Mouse (Mus musculus): Measurements from ENCODE around the gene Rd3l. TPM values are rescaled to one million over a fixed set of nuclear protein-coding genes. Genes with fewer than 3 reads are reported as not detected.

The Rd3l gene
- under 1 TPM in 1 of 2 experiments, not detected in 1; 0.84 TPM for total RNA-seq (2021)

DNA sequence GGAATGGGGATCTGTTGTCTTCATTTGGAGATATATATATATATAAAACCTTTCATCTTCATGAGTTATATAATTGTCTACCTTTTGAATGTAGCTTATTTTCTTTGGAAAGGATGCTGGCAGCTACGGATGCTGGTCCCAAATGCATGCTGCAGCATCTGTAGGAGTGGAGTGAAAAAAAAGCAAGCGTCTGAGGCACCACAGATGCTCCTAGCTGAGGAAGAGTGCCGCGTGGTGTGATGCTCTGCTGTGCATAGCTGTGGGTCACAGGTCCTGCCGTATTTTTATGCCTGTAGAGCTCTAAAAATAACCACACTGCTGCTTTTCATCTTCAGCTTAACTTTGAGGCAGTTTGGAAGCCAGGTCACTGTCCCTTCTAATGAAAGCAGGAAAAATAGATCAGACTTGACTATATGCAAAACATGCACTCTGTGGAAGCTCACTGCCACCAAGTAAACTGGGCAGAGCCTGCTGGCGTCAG, at the start of gene Rd3l:
TSS of gene Rd3l (minus strand) at position 431 of the 481 bp plus-strand sequence.
- intact Hi-C loops (cut with DNase I), result no loop called here
- no peak for DNase-seq (ENCODE audit: low spot score)

DNA sequence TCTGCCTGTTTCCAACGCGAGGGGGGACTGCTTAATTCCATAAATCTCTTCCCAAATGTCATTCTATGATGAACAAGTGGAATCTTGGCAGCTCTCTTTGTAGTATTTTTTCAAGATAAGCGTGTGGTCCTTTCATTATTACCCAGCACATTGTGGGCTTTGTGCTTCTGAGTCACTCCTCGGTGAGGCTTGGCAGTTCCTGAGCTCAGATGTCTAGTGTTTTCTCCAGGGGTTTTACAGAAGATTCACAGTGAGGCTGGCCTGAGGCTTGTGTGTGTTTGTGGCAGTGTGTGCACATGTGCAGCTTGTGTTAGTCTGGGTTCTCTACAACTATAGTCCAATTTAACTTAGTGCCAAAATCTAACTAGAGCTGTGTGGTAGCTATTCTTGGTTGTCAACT, 46.3 kb upstream of the Rd3l start:
- DNase-seq (ENCODE audit: low spot score), result no peak
- intact Hi-C loops (cut with DNase I), result no loop called here

DNA sequence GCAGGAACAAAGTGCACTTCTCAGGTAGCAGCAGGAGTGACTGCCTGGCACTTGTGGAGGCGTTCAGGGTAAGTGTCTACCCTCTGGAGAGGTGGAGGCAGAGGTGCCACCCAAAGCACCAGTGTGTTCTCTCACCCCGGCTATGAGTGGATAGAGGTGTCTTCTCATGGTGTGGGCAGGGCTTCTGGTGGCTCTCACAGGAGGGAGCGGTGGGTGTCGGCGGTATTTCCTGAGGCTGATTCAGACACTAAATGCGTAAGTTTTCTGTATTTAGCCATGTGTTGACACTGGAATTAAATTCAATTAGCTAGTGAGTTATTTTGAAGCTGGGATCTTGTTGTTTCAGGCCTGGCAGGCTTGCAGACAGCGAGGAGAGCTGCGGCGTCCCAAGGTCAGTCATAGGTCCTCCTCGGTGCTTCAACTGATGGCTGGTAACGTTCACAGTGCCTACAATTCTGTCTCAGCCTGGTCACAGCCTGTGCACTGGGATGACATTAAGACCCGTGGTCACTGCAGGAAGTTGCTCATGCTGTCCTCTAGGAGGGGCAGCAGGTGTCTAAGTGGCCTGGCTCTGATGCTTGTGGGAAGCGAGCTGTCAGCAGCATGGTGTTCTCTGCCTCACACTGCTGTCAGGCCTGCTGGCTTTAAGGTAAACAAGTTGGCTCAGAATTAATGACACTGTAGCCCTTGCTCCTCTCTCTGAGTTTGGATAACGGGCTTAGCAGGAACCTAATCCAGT, 45.0 kb upstream of the Rd3l start:
- DNase-seq (ENCODE audit: low spot score), result no peak
- intact Hi-C loops (cut with DNase I), result no loop called here

DNA sequence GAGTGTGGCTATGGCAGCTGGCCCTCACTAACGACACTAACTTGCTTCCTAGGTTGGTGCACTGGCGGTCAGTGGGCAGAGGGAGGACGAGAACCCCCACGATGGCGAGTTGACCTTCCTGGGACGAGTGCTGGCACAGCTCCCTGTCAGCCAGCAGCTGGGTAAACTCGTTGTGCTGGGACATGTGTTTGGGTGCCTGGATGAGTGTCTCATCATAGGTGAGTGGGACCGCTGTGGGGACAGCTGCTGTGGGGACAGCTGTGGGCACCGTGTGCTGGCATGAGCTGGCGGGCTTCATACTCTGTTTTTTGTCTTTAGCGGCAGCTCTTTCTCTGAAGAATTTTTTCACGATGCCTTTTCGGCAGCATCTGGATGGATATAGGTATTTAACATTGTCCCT, 44.3 kb upstream of the Rd3l start:
- intact Hi-C loops (cut with DNase I), result no loop called here
- DNase-seq (ENCODE audit: low spot score), result no peak

DNA sequence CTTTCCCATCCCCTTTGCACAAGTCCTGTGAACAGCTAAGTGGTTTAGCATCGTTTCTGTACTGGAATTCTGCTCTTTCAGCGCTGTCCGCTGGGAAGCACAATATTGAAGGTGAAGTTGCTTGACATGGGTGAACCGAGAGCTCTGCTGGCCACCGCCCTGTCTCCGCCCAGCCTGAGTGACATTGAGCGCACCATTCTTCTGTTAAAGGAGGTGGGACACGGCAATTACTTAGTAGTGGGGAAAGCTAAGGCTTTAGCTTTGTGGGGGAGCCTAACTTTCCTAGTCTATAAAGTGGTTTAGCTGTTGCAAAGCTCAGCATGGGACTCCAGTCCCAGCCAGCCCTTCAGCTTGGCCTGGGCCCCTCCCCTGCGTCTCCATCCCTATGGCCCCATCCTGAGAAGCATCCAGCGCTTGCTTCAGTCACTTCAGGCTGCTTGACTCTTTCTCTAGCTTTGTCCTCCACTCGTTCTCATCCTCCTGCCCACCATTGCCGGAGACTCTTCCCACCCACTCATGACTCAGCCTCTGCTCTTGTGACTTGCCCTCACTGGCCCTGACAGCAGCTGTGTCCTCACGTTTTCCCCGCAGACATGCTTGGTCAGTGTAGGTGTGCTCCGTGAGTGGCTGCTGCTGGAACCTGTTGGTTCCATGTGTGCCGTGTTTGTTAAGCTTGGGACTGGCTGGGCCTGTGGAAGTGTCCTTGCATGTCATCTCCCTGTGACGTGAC, 43.6 kb upstream of the Rd3l start:
- no peak for DNase-seq (ENCODE audit: low spot score)
- intact Hi-C loops (cut with DNase I), result no loop called here

DNA sequence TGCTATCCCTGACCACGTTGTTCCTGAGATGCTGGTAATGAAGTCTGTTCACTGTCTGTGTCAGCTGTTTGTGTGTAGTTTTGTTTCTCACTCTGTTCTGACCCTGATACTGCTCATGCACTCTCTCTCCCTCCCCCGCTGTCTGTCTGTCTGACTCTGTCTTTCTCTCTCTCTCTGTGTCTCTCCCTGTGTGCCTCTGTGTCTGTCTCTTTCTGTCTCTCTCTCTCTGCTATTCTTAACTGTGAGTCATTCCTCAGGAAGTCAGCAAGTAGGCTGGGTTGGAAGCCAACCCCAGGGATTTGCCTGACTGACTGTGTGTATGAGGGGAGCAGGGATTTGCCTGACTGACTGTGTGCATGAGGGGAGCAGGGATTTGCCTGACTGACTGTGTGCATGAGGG, 42.2 kb upstream of the Rd3l start:
- no peak for DNase-seq (ENCODE audit: low spot score)
- intact Hi-C loops (cut with DNase I), result no loop called here

DNA sequence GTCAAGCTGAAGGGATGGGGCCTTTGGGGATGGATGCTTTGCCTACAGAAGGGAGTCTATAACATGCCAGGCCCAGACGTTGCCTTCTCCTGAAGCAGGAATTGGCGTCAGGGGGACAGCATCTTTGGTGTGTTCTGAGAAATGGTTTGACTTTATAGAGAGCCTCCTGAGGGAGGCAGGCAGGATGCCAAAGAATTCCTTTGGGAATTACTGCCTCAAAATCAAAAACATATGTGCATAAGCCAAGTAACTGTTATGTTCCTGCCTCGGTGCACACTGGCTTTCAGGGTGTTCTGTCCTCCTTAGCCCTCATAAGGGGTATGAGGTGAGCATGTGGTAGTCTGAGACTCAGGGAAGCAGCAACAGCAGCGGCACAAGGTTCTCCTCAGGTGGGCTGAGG, 35.2 kb upstream of the Rd3l start:
- DNase-seq (ENCODE audit: low spot score), result no peak
- intact Hi-C loops (cut with DNase I), result no loop called here

DNA sequence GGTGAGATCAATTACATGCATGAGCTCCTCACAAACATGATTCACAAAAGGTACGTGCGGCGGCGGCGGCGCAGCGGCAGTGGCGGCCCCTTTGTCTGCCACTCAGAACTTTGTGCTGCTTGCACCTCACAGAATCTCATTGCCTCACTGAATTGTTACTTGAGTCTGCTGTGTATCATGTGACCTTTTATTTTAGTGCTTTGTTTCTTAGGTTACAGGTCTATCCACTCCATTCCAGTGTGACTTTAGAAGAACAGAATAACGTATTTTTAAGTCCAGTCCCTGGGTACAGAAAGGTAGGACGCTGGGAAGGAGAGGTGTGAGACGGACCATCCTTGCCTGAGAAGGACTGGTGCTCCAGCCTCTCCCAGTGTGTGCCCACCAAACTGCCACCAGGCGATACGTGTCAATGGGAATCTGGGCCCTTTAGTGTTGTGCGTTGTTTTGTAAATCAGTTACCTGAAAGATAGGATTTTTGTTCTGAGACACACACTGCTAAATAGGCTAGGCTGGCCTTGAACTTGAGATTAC, 32.2 kb upstream of the Rd3l start:
- intact Hi-C loops (cut with DNase I), result no loop called here
- no peak for DNase-seq (ENCODE audit: low spot score)

DNA sequence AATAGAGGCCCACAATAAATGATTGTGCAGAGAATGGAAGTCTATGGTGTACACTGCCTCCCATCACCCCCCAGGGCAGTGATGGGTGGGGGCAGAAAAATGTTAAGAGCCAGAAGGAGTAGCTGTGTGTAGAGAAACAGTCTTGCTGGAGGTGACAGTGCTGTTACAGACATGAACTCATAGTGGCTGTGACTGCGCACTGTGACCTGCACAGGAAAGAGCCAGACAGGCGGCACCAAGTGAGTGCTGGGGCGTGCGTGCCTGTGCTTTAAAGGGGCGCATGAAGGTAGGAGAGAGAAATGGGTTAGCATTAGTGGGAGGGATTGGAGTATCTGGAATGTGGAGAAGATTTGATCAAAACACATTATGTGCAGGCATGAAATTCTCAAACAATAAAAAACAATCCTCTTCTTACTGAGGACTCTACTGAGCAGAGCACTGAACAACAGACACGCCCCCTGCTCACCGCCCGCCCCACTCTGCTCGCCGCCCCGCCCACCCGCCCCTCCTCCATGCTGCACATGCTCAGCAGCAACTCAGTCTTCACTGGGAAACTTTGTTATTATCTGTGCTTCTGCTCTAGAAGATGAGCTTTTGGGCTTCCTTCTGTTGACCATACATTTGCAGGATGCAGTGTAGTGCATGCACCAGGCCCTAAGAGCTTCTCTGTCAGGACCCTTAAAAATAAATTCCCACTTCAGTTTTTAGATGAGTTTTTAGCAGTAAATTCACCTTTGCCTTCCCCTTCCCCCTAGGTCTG, 31.6 kb upstream of the Rd3l start:
- intact Hi-C loops (cut with DNase I), result no loop called here
- DNase-seq (ENCODE audit: low spot score), result no peak

DNA sequence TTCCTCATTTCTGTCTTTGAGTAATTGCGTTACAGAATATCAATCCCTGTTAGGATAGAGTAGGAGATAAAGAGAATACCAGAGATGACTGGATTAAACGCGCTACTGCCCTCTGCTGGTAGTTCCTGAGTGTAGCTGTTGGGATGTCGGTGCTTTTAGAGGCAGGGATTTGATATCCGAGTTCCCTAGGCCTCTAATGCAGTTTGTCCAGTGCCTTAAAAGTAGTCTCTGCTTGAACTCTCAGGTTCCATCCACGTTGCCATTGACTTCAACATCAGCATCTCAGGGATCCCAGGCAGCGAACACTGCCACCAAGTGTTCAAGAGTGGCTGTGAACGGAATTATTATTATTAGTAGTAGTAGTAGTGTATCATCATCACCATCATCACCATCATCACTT, 20.1 kb upstream of the Rd3l start:
- DNase-seq (ENCODE audit: low spot score), result no peak
- intact Hi-C loops (cut with DNase I), result loop anchor here (2.0 kb wide), 1 partner anchor 122 kb away; no protein-coding TSS in a partner anchor

DNA sequence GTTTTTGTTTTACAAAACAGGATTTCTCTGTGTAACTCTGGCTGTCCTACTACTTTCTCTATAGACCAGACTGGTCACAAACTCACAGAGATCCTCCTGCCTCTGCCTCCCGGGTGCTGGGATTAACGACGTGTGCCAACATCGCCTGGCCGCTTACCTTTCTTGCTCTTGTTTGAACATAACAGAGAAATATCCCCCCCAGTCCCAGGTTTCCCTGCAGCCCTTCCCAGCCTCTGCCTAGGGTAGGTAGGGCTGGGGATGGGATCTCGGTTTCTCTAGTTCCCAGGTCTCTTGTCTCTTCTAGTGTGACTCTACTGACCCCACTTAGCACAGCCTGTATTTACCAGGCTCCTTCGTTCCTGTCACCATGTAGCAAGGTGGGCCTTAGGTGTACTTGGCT, 18.6 kb upstream of the Rd3l start:
- intact Hi-C loops (cut with DNase I), result loop anchor here (2.0 kb wide), 1 partner anchor 121 kb away; no protein-coding TSS in a partner anchor
- DNase-seq (ENCODE audit: low spot score), result no peak

DNA sequence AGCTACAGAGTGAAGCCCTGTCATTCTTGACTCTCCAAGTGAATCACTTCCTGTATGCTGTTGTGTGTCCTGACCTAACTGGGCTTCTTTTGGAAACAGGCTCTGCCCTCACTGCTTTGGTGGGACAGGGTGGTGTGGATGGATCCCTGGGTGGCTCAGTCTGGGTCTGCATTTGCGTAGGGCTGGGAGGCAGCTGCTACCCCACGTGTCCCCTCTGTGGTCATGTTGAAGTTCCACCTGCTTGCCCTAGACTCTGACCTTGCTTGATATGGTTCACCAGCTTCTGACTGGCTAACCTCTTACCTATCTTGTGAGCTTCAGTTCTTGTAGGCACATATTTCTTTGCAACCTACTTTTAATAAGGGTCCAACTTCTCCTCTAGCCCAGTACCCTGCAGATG, 14.0 kb upstream of the Rd3l start:
- DNase-seq (ENCODE audit: low spot score), result no peak
- intact Hi-C loops (cut with DNase I), result no loop called here

DNA sequence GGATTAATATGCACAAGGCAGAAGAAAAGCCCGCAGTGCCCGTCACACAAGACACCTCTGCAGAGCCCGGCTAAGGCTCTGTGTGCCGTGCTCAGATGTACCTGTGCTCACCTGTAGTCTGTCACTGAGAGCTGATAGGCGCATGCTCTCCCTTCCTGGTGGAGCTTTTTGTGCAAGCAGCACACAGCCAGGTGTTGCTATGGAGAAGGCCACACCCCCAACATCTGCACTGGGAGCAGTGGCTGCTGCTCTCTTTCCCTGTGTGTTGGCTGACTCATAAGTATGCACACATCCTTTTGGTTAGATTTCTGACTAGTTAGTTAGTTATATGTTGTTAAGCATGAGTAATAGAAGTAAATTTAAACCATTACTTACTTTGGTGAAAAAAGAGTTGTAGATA, 11.5 kb upstream of the Rd3l start:
- DNase-seq (ENCODE audit: low spot score), result no peak
- intact Hi-C loops (cut with DNase I), result no loop called here

DNA sequence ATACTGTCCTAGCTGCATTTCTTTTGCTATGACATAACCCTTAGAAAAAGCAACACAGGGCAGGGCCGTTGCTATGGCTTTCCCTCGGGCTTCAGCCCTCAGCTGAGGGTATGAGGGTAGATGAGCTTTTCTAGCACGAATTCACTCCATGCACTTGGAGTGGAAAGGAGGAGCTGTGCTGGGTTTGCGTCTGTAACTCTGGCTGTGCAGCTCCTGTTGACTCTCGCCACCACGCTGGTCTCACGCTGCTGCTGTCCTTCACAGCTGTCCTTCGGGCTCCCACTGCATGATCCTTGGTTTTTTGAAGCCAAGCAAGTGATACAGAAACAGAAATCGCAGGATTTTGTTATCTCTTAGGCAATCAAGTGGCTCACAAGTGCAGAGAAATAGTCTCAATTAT, 5.6 kb upstream of the Rd3l start:
- no peak for DNase-seq (ENCODE audit: low spot score)
- intact Hi-C loops (cut with DNase I), result no loop called here

DNA sequence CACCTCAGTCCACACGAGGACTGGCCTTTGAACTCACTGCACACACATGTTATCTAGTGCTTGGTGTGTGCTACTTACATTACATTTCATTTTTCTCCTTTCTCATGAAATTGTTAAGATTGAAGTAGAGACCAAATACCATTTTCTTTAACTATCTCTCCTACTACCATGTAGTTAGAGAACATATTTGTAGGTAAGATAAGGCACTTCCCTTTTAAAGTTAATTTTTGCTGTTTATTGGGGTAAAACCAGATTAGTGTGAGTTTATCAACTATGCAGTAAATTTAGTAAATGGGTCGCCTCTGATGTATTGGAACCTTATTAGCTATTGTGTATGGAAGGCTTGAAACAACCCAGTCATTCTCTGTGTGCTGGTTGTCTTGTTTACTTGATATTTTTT, 2.0 kb upstream of the Rd3l start:
- intact Hi-C loops (cut with DNase I), result no loop called here
- DNase-seq (ENCODE audit: low spot score), result no peak

DNA sequence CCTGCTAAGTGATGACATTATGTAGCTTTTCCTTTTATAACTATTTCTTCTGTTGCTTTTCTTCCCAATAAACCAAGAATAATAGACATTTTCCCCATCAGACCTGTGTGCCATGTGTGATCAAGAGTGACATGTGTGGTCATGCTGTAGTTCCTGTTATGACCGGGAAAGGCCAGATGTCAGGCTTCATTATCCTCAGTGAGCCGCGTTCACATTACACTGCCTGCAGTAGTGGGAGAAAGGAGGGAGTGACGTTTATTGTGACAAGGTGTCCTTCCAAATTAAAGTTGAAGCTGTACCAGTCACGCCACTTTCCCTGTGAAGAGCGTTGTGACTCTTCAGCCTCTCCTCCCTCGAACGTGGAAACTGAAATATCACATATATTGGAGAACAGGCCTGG, 714 bp upstream of the Rd3l start:
- intact Hi-C loops (cut with DNase I), result no loop called here

DNA sequence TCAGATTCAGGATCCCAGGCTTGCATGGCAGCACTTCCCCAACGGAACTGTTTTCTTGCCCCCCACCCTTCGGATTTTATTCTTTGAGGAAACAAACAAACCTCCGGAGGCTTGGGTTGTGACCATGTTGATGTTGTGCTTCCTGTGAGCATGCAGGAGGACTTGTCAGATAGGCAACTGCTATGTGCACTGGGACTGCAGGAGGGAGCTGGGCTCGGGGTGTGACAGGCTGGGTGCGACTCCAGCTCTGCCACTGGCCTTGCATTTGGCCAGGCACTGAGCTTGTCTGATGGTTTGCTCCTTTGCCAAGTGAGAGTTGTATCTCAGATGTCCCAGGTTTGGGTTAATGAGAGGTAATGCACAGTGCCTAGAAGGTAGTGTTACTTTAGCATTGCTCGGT, 2.8 kb downstream of the Rd3l start:
- DNase-seq (ENCODE audit: low spot score), result no peak
- intact Hi-C loops (cut with DNase I), result no loop called here

More for the DNA sequence above, 714 bp upstream of the Rd3l start:
- no peak for DNase-seq (ENCODE audit: low spot score)

DNA sequence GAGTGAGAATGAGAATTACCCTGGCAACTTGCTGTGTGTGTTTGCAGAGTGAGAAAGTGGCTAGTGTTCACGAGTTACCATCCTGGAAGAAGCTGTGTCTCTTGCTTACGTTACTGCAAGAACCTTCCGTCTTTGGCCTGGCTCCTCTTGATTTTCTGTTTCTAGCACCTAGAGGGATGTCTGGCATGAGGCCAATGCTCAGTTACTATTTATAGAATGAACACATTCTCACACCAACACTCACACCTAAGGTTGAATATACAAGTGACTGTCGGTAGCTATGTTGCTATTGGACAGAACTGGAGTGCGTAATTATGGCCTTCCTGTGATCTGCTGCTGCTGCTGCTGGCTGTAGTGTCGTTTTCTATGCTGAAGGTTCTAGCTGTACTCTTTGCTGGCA, 4.0 kb downstream of the Rd3l start:
- intact Hi-C loops (cut with DNase I), result no loop called here
- DNase-seq (ENCODE audit: low spot score), result no peak

DNA sequence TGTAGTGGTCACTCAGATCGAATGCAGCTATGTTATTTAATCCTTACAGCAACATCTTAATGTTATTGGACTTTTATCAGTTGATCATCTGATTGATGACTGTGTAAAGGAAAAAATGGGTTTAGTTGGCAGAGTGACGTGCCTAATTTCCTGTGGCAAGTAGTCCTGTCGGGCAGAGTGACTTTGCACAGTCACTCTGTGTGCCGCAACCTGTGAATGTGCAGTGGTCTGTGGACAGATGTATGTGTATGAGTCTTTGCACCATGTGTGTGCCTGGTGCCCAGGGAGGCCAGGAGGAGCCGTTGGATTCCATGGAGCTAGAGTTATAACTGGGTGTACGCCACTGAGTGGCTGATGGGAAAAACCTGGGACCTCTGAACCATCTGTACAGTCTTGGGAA, 6.5 kb downstream of the Rd3l start:
- no peak for DNase-seq (ENCODE audit: low spot score)
- intact Hi-C loops (cut with DNase I), result no loop called here

DNA sequence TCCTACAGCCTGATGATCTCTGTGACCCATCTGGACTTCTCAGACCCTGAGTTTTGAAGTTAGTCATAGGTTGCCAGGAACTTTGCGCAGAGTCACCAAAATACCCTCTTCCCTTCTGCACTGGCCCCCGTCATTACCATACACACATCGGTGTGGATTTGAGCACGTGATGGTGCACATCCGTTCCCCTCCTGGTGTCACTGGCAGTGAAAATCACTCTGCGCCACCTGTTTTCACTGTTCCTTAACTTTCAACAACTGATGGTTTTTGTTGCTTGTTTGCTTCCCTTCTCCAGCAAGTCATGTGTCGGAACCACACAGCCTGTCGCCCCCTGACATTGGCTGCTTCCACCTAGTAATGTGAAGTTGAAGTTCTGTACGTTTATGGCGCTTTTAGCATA, 8.6 kb downstream of the Rd3l start:
- no peak for DNase-seq (ENCODE audit: low spot score)
- intact Hi-C loops (cut with DNase I), result no loop called here

Measured in heart, postnatal 25 days (tissue).